Mouse (Mus musculus): ENCODE measurements around the gene Mfap2. TPM values are rescaled to one million over a fixed set of nuclear protein-coding genes. Genes with fewer than 3 reads are reported as not detected.

Mfap2 gene
- polyA plus RNA-seq, 1 experiment from 2014 or later, result 275 TPM

GRCm38 (mm10) chr4:141041117-141041516 is 30.9 kb downstream of the Mfap2 start:
- no peak overlapping the region for H3K4me2 ChIP-seq
- no peaks in the 10 kb centered on the region for H3K9me3 ChIP-seq
- H3K27me3 ChIP-seq, result no peaks in the 10 kb centered on the region
- H3K36me3 ChIP-seq (replicated peaks), result peaks cover 82% of the 10 kb centered on the region
- 64% methylated on average over 12 of the region's 12 CpGs for WGBS
- no peak for ATAC-seq (ENCODE audit: low FRiP score)
- no peak overlapping the region for H3K9ac ChIP-seq
- peaks cover 9% of the 10 kb centered on the region; the same call in 1 of the 2 replicates for H3K4me1 ChIP-seq
- H3K27ac ChIP-seq, result no peak overlapping the region
- H3K4me3 ChIP-seq (replicated peaks), result no peak overlapping the region

DNA sequence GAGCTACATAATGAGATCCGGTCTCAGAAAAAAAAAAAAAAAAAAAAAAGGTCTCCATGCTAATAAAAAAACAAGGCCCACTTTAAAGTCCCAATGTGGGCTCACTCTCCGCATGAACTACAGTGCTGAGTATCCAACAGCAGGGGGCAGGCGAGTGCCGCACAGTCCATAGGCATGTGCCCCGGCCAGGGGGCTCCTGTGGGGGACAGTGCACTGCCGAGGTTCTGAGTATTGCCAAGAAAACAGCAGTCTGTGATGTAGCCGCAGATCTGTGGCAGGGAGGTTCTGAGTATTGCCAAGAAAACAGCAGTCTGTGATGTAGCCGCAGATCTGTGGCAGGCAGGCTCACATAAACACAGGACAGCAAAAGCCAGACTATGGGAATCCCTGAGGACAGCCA is 34.6 kb downstream of the Mfap2 start:
- no peak overlapping the region for H3K27ac ChIP-seq
- H3K4me3 ChIP-seq (replicated peaks), result no peak overlapping the region
- H3K9me3 ChIP-seq, result no peaks in the 10 kb centered on the region
- no peaks in the 10 kb centered on the region for H3K27me3 ChIP-seq
- H3K9ac ChIP-seq, result no peak overlapping the region
- peaks cover 29% of the 10 kb centered on the region for H3K4me1 ChIP-seq
- ATAC-seq (ENCODE audit: low FRiP score), result peak; percentile 52; the same call in 1 of the 2 replicates
- peaks cover 61% of the 10 kb centered on the region for H3K36me3 ChIP-seq (replicated peaks)
- WGBS, result 21% methylated on average over 8 of the region's 8 CpGs
- H3K4me2 ChIP-seq, result no peak overlapping the region

GRCm38 (mm10) chr4:141048810-141049475 is 38.7 kb downstream of the Mfap2 start:
- Histone ChIP-seq H3K4me1 (peaks cover 64% of the 10 kb centered on the region), H3K4me2 (peak overlapping the region; percentile 43), H3K27me3 (no peaks in the 10 kb centered on the region), H3K36me3 (replicated peaks) (peaks cover 22% of the 10 kb centered on the region), H3K9me3 (no peaks in the 10 kb centered on the region), H3K27ac (peak overlapping the region; percentile 98), H3K4me3 (replicated peaks) (peak overlapping the region; percentile 7), H3K9ac (peak overlapping the region; percentile 41; the same call in 1 of the 2 replicates)
- peak; percentile 28 for ATAC-seq (ENCODE audit: low FRiP score)
- WGBS, result 30% methylated on average over 17 of the region's 17 CpGs

GRCm38 (mm10) chr4:141049476-141049835 is 39.2 kb downstream of the Mfap2 start:
- Histone ChIP-seq H3K9ac (peak overlapping the region; percentile 41; the same call in 1 of the 2 replicates), H3K4me3 (replicated peaks) (peak overlapping the region; percentile 7; the same call in 1 of the 2 replicates), H3K27me3 (no peaks in the 10 kb centered on the region), H3K36me3 (replicated peaks) (peaks cover 22% of the 10 kb centered on the region), H3K27ac (peak overlapping the region; percentile 98), H3K4me1 (peaks cover 69% of the 10 kb centered on the region), H3K9me3 (no peaks in the 10 kb centered on the region), H3K4me2 (peak overlapping the region; percentile 43)
- WGBS, result 15% methylated on average over 4 of the region's 4 CpGs
- ATAC-seq (ENCODE audit: low FRiP score), result peak; percentile 75

- Histone ChIP-seq H3K27ac (peak overlapping the region; percentile 93), H3K9me3 (no peaks in the 10 kb centered on the region), H3K9ac (peak overlapping the region; percentile 8; the same call in 1 of the 2 replicates), H3K27me3 (no peaks in the 10 kb centered on the region), H3K4me2 (peak overlapping the region; percentile 49), H3K4me3 (replicated peaks) (no peak overlapping the region), H3K4me1 (peaks cover 62% of the 10 kb centered on the region), H3K36me3 (replicated peaks) (peaks cover 27% of the 10 kb centered on the region)
- WGBS, result 78% methylated on average over 12 of the region's 12 CpGs
- no peak for ATAC-seq (ENCODE audit: low FRiP score)
These were observed 42.2 kb downstream of the Mfap2 start for GRCm38 (mm10) chr4:141052442-141052841.

DNA sequence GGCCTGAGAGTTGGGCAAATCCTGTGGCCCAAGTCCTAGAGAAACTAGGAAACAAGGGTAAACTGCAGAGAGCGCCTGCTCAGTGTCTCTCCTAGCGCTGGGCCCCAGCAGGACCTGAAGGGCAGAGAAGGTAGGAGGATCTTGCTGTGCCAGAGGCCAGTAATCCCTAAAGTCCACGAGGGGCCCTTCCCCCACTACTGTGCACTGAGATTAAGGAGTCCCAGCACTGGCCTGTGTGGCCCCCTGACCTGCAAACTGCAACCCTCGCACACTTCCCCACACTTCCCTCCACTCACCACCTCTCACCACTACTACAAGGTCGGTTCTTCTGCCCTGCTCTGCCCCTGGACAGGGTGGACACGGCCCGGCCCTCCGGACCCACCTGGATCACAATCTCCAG is 42.9 kb downstream of the Mfap2 start:
- no peak for ATAC-seq (ENCODE audit: low FRiP score)
- H3K4me1 ChIP-seq, result peaks cover 59% of the 10 kb centered on the region
- H3K36me3 ChIP-seq (replicated peaks), result peaks cover 29% of the 10 kb centered on the region

DNA sequence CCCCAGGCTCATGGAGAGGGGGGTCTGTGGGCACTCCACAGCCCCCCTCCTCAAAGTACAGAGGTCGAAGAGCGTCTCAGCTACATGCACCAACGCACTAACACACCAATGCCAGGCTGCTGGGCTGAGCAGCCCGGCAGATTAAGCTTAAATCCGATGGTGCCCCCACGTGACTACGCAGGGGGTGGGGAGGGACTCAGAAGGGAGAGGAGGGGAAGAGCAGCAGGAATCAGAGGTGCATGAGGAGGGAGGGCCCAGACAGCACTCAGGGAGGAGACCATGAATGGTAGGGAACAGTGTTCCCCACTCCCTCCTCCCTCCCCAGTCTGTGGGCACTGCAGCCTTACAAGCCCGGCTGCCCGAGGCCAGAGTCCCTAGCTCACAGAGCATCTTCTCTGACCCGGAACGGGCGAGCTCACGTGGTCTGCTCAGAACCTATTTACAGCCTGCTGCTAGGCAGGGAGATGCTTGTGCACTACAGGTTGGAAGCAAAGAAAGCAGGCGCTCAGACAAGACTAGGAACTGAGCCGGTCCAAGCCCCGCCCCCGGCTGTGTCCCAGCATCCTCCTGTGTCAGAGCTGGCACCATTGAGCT is 43.4 kb downstream of the Mfap2 start:
- peaks cover 29% of the 10 kb centered on the region for H3K36me3 ChIP-seq (replicated peaks)
- peak overlapping the region; percentile 53; the same call in 1 of the 2 replicates for H3K9ac ChIP-seq
- H3K9me3 ChIP-seq, result no peaks in the 10 kb centered on the region
- H3K27me3 ChIP-seq, result no peaks in the 10 kb centered on the region
- WGBS, result 3% methylated on average over 17 of the region's 17 CpGs
- peak overlapping the region; percentile 49 for H3K4me2 ChIP-seq
- H3K4me3 ChIP-seq (replicated peaks), result peak overlapping the region; percentile 18
- peak; percentile 70 for ATAC-seq (ENCODE audit: low FRiP score)
- H3K27ac ChIP-seq, result peak overlapping the region; percentile 93
- peaks cover 55% of the 10 kb centered on the region for H3K4me1 ChIP-seq

More for the DNA sequence above, 42.9 kb downstream of the Mfap2 start:
- Histone ChIP-seq H3K4me3 (replicated peaks) (peak overlapping the region; percentile 18), H3K4me2 (peak overlapping the region; percentile 49), H3K9ac (peak overlapping the region; percentile 53; the same call in 1 of the 2 replicates), H3K27ac (peak overlapping the region; percentile 93), H3K9me3 (no peaks in the 10 kb centered on the region), H3K27me3 (no peaks in the 10 kb centered on the region)
- 23% methylated on average over 8 of the region's 8 CpGs for WGBS

DNA sequence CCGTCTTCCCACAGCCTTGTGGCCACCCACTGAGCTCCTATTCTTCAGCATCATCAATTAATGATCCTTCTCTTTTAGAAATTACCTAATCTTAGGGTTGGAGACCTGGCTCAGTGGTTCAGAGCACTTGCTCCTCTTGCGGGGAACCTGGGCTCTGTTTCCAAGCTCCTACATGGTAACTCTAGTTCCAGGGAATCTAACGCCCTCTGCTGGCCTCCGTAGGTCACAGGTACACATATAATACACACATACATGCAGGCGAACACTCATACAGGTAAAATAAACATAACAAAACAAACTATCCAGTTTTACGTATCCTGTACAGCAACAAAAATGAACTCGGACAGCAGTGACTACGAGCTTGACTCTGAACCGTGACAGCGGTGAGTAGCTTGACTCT is 46.8 kb downstream of the Mfap2 start:
- no peak for ATAC-seq (ENCODE audit: low FRiP score)
- H3K9me3 ChIP-seq, result no peaks in the 10 kb centered on the region
- no peak overlapping the region for H3K4me3 ChIP-seq (replicated peaks)
- no peaks in the 10 kb centered on the region for H3K27me3 ChIP-seq
- no peak overlapping the region for H3K9ac ChIP-seq
- H3K27ac ChIP-seq, result no peak overlapping the region
- H3K36me3 ChIP-seq (replicated peaks), result peaks cover 29% of the 10 kb centered on the region
- H3K4me1 ChIP-seq, result peaks cover 48% of the 10 kb centered on the region
- WGBS, result 94% methylated on average over 10 of the region's 10 CpGs
- no peak overlapping the region for H3K4me2 ChIP-seq

DNA sequence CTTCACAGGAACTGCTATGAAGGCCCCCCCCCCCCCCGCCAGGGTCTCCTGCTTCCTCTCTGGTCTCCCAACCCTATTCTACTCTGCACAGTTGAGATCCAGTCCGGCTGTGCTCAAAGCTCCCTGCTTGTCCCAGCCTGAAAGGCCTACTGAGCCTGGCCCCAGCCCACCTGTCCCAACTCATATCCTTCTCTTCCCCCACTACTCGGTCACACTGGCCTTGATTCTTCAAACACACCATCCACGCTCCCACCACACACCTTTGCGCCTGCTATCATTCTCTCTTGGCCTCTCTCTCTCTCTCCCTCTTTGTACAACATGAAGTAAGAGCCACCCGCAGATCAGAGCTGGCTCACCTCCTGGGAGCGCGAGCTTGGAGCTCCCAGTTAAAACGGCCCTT is 48.6 kb downstream of the Mfap2 start:
- Histone ChIP-seq H3K4me1 (peaks cover 29% of the 10 kb centered on the region), H3K27me3 (no peaks in the 10 kb centered on the region), H3K9me3 (no peaks in the 10 kb centered on the region), H3K4me2 (peak overlapping the region; percentile 70; the same call in 1 of the 2 replicates), H3K27ac (0 out of 2 replicates have a peak overlapping the region, but pooled peaks have one; percentile 19), H3K9ac (0 out of 2 replicates have a peak overlapping the region, but pooled peaks have one; percentile 21), H3K4me3 (replicated peaks) (no peak overlapping the region), H3K36me3 (replicated peaks) (peaks cover 29% of the 10 kb centered on the region)
- WGBS, result 81% methylated on average over 8 of the region's 9 CpGs
- ATAC-seq (ENCODE audit: low FRiP score), result no peak

DNA sequence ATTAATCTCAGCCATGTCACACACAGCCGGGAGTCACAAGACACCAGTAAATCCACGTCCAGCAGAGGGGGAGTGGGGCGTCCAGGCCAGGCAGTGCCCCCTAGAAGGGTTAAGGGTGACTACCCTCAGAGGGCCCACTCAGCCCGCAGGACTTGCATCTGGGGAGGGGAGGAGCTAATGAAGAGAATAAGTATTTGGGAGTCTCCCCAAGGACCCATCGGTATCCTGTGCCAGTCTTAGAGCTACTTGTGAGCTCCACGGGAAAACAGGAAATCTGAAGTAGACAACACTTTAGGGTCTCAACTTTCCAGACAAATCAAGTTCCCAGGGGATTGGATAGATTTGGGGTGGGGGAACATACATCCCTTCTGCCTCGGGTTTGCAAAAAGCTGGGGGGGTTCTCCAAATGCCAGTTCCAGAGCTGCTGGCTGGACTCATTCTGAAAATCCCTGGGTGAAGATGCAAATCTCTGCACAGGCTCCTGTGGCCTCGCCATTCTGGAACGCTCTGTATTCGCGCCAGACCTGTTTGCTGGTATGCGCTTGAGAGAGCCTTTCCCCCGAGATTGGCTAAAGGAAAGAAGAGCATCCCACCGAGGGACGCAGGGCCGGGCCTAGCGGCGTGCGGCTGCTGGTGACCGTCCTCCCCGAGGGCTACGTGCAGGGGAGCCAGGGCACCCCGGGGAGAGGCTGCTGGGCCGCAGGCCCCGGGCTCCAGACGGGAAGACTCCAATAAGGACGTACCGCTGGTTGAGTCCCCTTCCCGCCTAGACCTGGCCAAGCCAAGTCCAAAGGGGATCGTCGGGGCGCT is 49.6 kb downstream of the Mfap2 start:
- Histone ChIP-seq H3K9ac (peak overlapping the region; percentile 77), H3K4me1 (peaks cover 23% of the 10 kb centered on the region), H3K36me3 (replicated peaks) (peaks cover 26% of the 10 kb centered on the region), H3K4me2 (peak overlapping the region; percentile 70), H3K27ac (peak overlapping the region; percentile 88), H3K4me3 (replicated peaks) (peak overlapping the region; percentile 57), H3K9me3 (no peaks in the 10 kb centered on the region), H3K27me3 (no peaks in the 10 kb centered on the region)
- 2% methylated on average over 32 of the region's 32 CpGs for WGBS
- no peak; the same call in 1 of the 2 replicates for ATAC-seq (ENCODE audit: low FRiP score)

DNA sequence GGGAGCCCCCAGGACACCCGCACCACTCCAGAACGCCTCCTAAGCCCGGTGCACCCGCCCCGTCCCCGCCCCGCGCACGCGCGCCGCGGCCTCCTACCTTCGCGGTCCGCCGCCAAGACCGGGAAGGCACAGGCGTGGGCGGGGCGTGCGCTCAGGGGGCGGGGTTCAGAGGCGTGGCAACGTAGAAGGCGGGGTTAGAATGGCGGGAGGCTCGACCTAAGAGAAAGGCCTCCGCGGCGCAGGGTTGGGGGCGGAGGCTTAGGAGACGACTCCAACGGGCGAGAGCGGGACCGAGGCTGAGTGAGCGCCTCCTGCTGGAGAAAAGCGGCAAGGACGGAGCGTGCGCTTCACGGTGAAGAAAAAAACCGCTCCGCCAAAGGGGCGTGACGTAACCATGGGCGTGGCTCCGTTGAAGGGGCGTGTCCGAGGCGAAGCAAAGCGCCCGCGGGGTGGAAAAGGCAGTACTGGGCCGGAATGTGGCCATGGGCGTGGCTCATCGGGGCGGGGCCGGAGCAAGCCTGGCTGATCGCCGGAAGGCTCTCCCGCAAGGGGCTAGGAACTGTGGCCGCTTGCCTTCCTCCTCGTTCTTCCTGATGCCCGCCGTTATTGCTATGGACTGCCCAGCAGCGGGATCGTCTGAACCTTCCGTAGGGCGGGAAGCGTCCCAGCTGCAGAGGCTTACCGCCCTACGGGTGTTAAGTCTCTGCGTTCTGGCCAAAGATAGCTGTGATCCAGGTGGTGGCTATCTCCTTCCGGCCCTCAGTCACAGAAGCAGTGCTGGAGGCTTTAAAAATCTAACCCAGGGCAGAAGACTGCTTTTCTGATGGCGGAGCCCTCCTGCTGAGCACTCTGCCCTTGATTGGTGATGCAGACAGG is 50.4 kb downstream of the Mfap2 start, which contains the start of gene Crocc:
Crocc (minus strand) TSS at position 125 of the 876 bp plus-strand sequence.
- Histone ChIP-seq H3K36me3 (replicated peaks) (peaks cover 22% of the 10 kb centered on the region), H3K4me2 (peak within 1 kb of the TSS; percentile 70), H3K4me1 (peaks cover 23% of the 10 kb centered on the region), H3K27ac (peak within 1 kb of the TSS; percentile 88), H3K27me3 (no peaks in the 10 kb centered on the region), H3K9me3 (no peaks in the 10 kb centered on the region), H3K9ac (peak within 1 kb of the TSS; percentile 77), H3K4me3 (replicated peaks) (peak within 1 kb of the TSS; percentile 57)
- WGBS, result under 1% methylated on average over 75 of the region's 77 CpGs
- peak; percentile 95 for ATAC-seq (ENCODE audit: low FRiP score)

Data from forebrain, embryonic 12.5 days (tissue).